Mouse (Mus musculus): Measurements from ENCODE around the gene Gm21836. TPM values are rescaled to one million over a fixed set of nuclear protein-coding genes. Genes with fewer than 3 reads are reported as not detected.
"Not testable (repeated sequence)": the region's sequence is repeated elsewhere in the genome, so short reads cannot be mapped to it uniquely, and the experiment has no call there.

Gm21836 gene
- polyA plus RNA-seq (2015; fragmentation: Nextera tagmentation; extraction: Ambion mirVana): not detected in 2 replicates

DNA sequence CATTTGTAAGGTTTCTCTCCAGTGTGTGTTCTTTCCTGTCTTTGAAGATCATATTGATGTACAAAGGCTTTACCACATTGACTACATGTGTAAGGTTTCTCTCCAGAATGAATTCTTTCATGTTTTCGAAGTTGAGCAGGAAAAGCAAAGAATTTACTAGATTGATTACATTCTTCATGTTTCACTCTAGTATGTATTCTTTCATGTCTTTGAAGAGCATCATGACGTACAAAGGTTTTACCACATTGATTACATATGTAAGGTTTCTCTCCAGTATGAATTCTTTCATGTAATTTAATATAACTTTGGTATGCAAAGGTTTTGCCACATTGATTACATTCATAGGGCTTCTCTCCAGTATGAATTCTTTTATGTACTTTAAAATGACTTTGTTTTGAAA is at the start of gene Gm21836:
Gm21836 (minus strand) TSS at position 101 of the 400 bp plus-strand sequence.
- not testable (repeated sequence) for H3K36me3 ChIP-seq; H3K4me2 ChIP-seq (replicated peaks); ATAC-seq (replicated peaks); H3K27ac ChIP-seq (replicated peaks); H3K4me3 ChIP-seq; H3K9me3 ChIP-seq; H3K4me1 ChIP-seq; H3K9ac ChIP-seq (replicated peaks); H3K27me3 ChIP-seq
- 89% methylated on average over 2 of the region's 2 CpGs for WGBS

DNA sequence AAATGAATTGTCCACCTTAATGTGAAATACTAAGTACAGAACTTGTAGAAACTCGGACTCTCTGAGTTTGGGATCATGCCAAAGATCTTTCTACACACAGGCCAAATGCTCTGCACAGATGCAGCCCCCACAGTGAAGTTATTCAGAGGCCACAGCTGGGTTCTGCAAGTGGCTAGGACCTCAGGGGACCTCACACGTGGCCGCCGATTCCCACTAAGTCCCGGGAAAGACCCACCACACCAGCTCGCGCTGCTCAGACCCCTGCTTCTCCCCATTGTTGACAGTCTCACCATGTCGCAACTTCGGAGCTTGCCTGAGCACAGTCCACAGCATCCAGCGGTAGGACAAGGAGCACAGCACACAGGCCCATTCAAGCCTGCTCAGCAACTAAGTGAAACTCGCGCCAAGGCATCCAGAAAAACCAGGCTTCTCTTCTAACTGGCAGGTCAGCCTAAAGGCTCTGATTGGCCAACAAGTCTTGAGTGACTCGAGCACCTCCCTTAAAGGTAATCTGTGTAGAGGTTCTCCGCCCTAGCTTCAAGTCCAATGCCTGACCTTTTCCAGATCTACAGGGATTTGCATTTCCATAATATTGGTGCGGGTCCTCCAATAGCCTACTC is 13.1 kb downstream of the Gm21836 start:
- not testable (repeated sequence) for H3K9me3 ChIP-seq; H3K4me2 ChIP-seq (replicated peaks); ATAC-seq (replicated peaks); H3K27me3 ChIP-seq; H3K27ac ChIP-seq (replicated peaks); H3K4me1 ChIP-seq; H3K4me3 ChIP-seq; H3K9ac ChIP-seq (replicated peaks)
- peaks cover 12% of the 10 kb centered on the region for H3K36me3 ChIP-seq
- WGBS: 71% methylated on average over 14 of the region's 15 CpGs

DNA sequence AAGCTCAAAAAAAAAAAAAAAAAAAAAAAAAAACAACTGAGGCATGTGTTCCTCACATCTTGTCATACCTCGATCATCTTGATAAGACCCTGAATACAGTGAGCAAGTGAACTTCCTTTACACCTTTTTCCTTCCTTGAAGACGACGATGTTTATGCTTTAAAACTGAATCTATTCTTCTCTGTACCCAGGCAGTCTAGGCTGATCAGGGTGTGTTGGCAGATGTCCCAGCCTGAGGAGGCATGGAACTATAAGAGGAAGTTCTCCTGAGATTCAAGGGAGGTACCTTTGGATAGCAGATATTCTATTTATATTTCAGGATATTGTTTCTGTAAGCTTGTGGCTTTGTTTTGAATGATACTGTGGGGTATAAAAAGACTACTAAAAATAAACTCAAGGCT is 15.5 kb downstream of the Gm21836 start:
- H3K36me3 ChIP-seq: peaks cover 13% of the 10 kb centered on the region
- no peak overlapping the region for H3K27ac ChIP-seq (replicated peaks)
- WGBS: 81% methylated on average over 3 of the region's 3 CpGs
- no peaks in the 10 kb centered on the region for H3K27me3 ChIP-seq
- H3K4me3 ChIP-seq: no peak overlapping the region
- H3K4me2 ChIP-seq (replicated peaks): no peak overlapping the region
- no peaks in the 10 kb centered on the region for H3K9me3 ChIP-seq
- no peak overlapping the region for H3K9ac ChIP-seq (replicated peaks)
- no peak for ATAC-seq (replicated peaks)
- H3K4me1 ChIP-seq: no peaks in the 10 kb centered on the region

DNA sequence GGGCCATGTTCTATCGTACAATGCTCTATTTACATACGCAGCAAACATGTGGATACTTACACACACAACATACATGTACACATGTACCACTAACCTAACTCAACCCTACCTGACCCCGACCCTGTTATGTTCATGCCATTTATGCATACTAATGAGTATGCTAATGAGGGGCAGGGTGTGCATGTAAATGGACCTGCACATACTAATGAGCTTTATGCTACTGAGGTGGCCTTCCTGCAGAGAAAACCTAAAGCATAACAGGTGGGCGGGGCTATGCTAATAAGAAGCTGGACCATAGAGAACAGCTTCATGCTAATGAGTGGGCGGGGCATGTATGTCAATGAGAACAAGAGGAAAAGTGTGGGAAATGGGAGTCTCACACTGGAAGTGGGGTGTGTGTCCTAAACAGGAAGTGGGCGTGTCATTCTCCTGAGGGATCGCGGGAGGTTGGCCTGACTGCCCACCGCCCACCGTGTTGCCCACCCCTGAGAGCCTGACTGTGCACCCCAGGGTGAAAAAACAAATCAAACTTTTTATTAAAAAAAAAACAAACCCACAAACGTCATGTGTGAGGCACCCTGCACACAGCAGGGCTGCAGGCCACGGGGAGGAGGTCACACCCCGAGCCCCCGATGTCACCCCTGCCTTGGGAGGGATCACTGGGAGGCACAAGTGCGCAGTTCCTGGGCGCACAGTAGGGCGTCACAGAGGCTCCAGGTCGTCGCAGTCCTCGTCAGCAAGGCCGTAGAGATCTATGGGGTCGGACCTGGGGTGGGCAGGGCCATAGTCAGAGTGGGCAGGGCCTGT is 17.3 kb downstream of the Gm21836 start, which contains the start of gene Ppp2r3d:
Ppp2r3d (minus strand) TSS at position 803 of the 807 bp plus-strand sequence.
- Histone ChIP-seq H3K4me3 (no peak within 1 kb of the TSS), H3K27me3 (no peaks in the 10 kb centered on the region), H3K9ac (replicated peaks) (no peak within 1 kb of the TSS), H3K27ac (replicated peaks) (no peak within 1 kb of the TSS), H3K9me3 (no peaks in the 10 kb centered on the region), H3K4me1 (no peaks in the 10 kb centered on the region), H3K36me3 (peaks cover 13% of the 10 kb centered on the region), H3K4me2 (replicated peaks) (no peak within 1 kb of the TSS)
- no peak; the same call in 1 of the 2 replicates for ATAC-seq (replicated peaks)
- 97% methylated on average over 22 of the region's 22 CpGs for WGBS

DNA sequence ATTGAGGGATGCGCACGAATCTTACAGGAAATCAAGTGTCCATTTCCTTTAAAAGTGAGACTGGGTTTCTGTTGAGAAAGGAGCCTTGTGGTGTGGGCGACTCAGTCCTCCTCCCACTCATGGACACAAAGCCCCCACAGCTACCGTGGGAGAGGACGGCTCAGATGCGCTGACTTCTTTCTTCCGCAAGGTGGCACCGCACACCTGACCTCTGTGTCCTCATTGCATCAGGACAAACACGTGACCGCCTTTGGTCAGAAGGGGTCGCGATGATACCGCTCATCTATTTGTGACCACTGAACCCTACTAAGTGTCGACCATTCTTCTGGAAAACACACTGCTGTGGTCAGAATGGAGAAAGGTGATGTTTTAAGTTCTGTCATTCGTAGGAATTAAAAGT is 17.9 kb downstream of the Gm21836 start:
- Histone ChIP-seq H3K36me3 (peaks cover 13% of the 10 kb centered on the region), H3K4me2 (replicated peaks) (no peak overlapping the region), H3K27me3 (no peaks in the 10 kb centered on the region), H3K4me3 (no peak overlapping the region), H3K9ac (replicated peaks) (no peak overlapping the region), H3K9me3 (no peaks in the 10 kb centered on the region), H3K4me1 (no peaks in the 10 kb centered on the region), H3K27ac (replicated peaks) (no peak overlapping the region)
- WGBS: 88% methylated on average over 15 of the region's 15 CpGs
- ATAC-seq (replicated peaks): no peak

DNA sequence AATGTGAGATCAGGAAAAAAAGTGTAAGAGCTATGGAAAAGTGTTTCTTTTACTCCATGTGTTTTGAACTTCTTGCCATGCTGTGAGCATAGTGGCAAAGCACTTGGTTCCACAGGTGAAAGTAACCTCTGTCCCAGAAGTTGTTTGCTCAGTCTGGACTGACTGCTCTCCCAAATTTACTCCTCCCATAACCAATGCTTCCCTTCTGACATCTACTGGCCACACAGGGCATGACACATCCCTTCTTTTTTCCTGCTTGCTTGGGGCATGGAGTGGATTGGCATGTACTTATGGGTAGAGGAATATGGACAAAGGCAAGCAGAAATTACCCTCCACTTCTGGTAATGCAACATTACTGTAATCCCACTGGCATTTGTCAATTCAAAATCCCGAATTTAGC is 37.0 kb downstream of the Gm21836 start:
- no peak for ATAC-seq (replicated peaks)
- no peaks in the 10 kb centered on the region for H3K36me3 ChIP-seq
- no peaks in the 10 kb centered on the region for H3K9me3 ChIP-seq
- H3K4me2 ChIP-seq (replicated peaks): no peak overlapping the region
- no peak overlapping the region for H3K9ac ChIP-seq (replicated peaks)
- no peaks in the 10 kb centered on the region for H3K27me3 ChIP-seq
- no peaks in the 10 kb centered on the region for H3K4me1 ChIP-seq
- H3K4me3 ChIP-seq: no peak overlapping the region
- 2% methylated on average over 1 of the region's 1 CpGs for WGBS
- H3K27ac ChIP-seq (replicated peaks): no peak overlapping the region

Other genes with a start within 250 kb of the Gm21836 start
- 9.0 and 10.9 TPM in 2 replicates for gene 2010315B03Rik, start 181.1 kb downstream of the Gm21836 start, polyA plus RNA-seq (2015; fragmentation: Nextera tagmentation; extraction: Ambion mirVana)
- 166 and 167 TPM in 2 replicates for gene Ppp2r3d, start 16.9 kb downstream of the Gm21836 start, polyA plus RNA-seq (2015; fragmentation: Nextera tagmentation; extraction: Ambion mirVana)

Measured in forebrain, embryonic 15.5 days (tissue).